Comparison of ENCODE assay signal across 1 mouse cellular context in the genomic region with DNA sequence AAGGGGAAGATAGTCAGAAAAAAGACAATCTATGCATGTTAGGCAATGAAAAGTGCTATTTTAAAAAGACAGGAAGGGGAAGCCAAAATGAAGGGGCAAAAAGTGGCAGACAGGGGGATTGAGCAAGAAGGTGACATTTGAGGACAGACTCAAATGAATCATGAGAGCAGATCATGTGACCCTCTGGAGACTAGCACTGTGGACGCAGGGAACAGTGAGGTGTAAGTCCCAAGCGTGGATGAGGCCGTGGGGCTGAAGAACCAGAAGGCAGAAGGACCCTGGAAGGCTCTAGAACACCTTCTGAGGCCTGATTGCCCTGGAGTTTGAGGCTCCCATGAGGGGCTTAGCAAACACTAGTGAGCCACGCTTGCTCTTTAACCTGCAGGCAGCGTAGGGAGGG.
TF ChIP-seq lines count a peak whose summit lies in the region.

No protein-coding gene starts in this region.

TF ChIP-seq in MEL, 35 proteins besides CTCF, POLR2A, EP300 and RAD21:
- TF ChIP-seq USF1 (IDR thresholded peaks at IDR 0.05; ENCODE audit: low read depth, low read length) (0 out of 2 replicates have a peak, but pooled peaks have one; percentile 24), MAX (IDR thresholded peaks at IDR 0.05; ENCODE audit: low read length) (no peak)
